Mouse (Mus musculus) thymus, postnatal 4 days (tissue): ENCODE results near the gene Themis.

Source experiments
- DNase-seq: peaks from one replicate; pipeline ENCODE4 v3.0.0; 2021

Gene Themis

GRCm38 (mm10) chr10:28668261-28668660, at the start of gene Themis:
Gene Themis, plus strand, starts transcription at chr10:28668360.
- peak; percentile 78 for DNase-seq

GRCm38 (mm10) chr10:28619415-28619814, 48.7 kb upstream of the Themis start:
- peak; percentile 58 for DNase-seq

GRCm38 (mm10) chr10:28636096-28636495, 32.1 kb upstream of the Themis start:
- DNase-seq, result no peak

GRCm38 (mm10) chr10:28641887-28642286, 26.3 kb upstream of the Themis start:
- no peak for DNase-seq

- DNase-seq, result no peak
Measured at GRCm38 (mm10) chr10:28647855-28648254, 20.3 kb upstream of the Themis start.

GRCm38 (mm10) chr10:28649109-28649899, 18.9 kb upstream of the Themis start:
- no peak for DNase-seq

GRCm38 (mm10) chr10:28649900-28650160, 18.3 kb upstream of the Themis start:
- DNase-seq, result no peak

GRCm38 (mm10) chr10:28651910-28652309, 16.2 kb upstream of the Themis start:
- no peak for DNase-seq

GRCm38 (mm10) chr10:28654733-28655132, 13.4 kb upstream of the Themis start:
- DNase-seq, result no peak

- peak; percentile 68 for DNase-seq
Measured at GRCm38 (mm10) chr10:28665141-28665540, 3.0 kb upstream of the Themis start.

GRCm38 (mm10) chr10:28673931-28674330, 5.8 kb downstream of the Themis start:
- DNase-seq, result no peak

GRCm38 (mm10) chr10:28675337-28675736, 7.2 kb downstream of the Themis start:
- no peak for DNase-seq

GRCm38 (mm10) chr10:28694981-28695380, 26.8 kb downstream of the Themis start:
- no peak for DNase-seq

GRCm38 (mm10) chr10:28696032-28696431, 27.9 kb downstream of the Themis start:
- no peak for DNase-seq

- no peak for DNase-seq
Measured at GRCm38 (mm10) chr10:28698175-28698574, 30.0 kb downstream of the Themis start.

- no peak for DNase-seq
Measured at GRCm38 (mm10) chr10:28721828-28722227, 53.7 kb downstream of the Themis start.

GRCm38 (mm10) chr10:28723266-28723665, 55.1 kb downstream of the Themis start:
- DNase-seq, result no peak

GRCm38 (mm10) chr10:28730122-28730521, 62.0 kb downstream of the Themis start:
- DNase-seq, result peak; percentile 44

GRCm38 (mm10) chr10:28737953-28738352, 69.8 kb downstream of the Themis start:
- no peak for DNase-seq

GRCm38 (mm10) chr10:28746426-28746825, 78.3 kb downstream of the Themis start:
- DNase-seq, result no peak

- DNase-seq, result no peak
Measured at GRCm38 (mm10) chr10:28753321-28753720, 85.2 kb downstream of the Themis start.

GRCm38 (mm10) chr10:28754927-28755326, 86.8 kb downstream of the Themis start:
- DNase-seq, result no peak

- no peak for DNase-seq
Measured at GRCm38 (mm10) chr10:28776777-28777402, 108.7 kb downstream of the Themis start.

GRCm38 (mm10) chr10:28799469-28799868, 131.3 kb downstream of the Themis start:
- no peak for DNase-seq

GRCm38 (mm10) chr10:28805160-28805559, 137.0 kb downstream of the Themis start:
- no peak for DNase-seq
